ENCODE assay signal across 17 mouse cellular contexts in the genomic region with DNA sequence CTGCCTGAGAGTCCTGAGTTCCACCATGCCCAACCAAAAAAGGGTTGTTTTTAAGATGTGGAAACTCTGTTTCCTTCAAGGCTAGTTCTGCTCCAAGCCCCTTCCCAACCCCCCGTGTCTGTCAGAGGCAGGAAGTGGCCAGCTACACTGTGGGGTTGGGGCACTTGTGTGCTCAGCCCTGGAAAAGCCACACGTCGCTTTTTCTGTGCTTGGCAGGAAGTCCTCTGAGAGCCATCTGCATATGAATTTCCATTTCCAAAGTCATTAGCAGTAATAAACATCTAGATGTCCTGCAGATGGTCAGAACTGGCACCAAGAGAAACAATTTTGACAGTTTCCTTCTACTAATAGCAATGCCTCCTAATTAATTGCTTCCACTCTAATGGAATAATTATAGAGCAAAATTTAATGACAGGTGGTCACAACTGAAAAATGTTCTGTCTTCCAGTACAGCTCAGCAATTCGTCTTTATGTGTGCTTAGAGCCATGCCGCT. TPM values are rescaled to one million over a fixed set of nuclear protein-coding genes. Genes with fewer than 3 reads are reported as not detected.
A peak's percentile ranks its signal among the peaks of the same experiment; 100 is the strongest.
DNase-seq lines count a peak whose midpoint lies in the region; ATAC-seq and TF ChIP-seq lines count a peak whose summit lies in the region.
"Had no signal": no experiment of that assay in that cellular context is flagged by ENCODE, and none has a peak within 500 bp of the region (broad histone marks: within the 10 kb centered on the region; RNA-seq: fewer than 3 reads in every experiment).

No protein-coding gene starts in this region.

- peaks cover 17% of the 10 kb centered on the region for H3K36me3 ChIP-seq in liver, adult 2 months (ENCODE audit: control insufficient read depth, insufficient read depth, low read length)
- H3K36me3 ChIP-seq in lung, postnatal 0 days (ENCODE audit: insufficient read depth, low read length) = peaks cover 15% of the 10 kb centered on the region; the same call in 1 of the 2 replicates

- TF ChIP-seq POLR2A in liver, adult 2 months (IDR thresholded peaks at IDR 0.05; ENCODE audit: extremely low read depth, insufficient read depth, low read length) = no peak

- no peak for TF ChIP-seq EP300 in lung, postnatal 0 days (IDR thresholded peaks at IDR 0.05)

- H3K4me3 ChIP-seq in liver, adult 2 months (ENCODE audit: insufficient read depth, low read depth, low read length) = no peak overlapping the region
- H3K4me3 ChIP-seq in lung, postnatal 0 days (ENCODE audit: low read depth, low read length) = no peak overlapping the region
- H3K4me3 ChIP-seq: heart, embryonic 15.5 days; neural tube, embryonic 13.5 days had no signal

- H3K27ac ChIP-seq in liver, adult 2 months (replicated peaks; ENCODE audit: insufficient read depth, low read depth, low read length) = peak overlapping the region; percentile 95
- H3K27ac ChIP-seq in lung, postnatal 0 days (ENCODE audit: low read length) = no peak overlapping the region
- H3K27ac ChIP-seq: liver, embryonic 14.5 days; neural tube, embryonic 13.5 days had no signal

- 60% methylated on average over 5 of the region's 5 CpGs for WGBS in liver, adult 2 months
- WGBS in lung, postnatal 0 days = 50% methylated on average over 5 of the region's 5 CpGs

- H3K9me3 ChIP-seq in lung, postnatal 0 days (ENCODE audit: low read length) = no peaks in the 10 kb centered on the region
- H3K9me3 ChIP-seq: heart, embryonic 15.5 days; neural tube, embryonic 13.5 days had no signal

- DNase-seq in heart, adult 11 months = peak; percentile 79
- DNase-seq in heart, adult 9 months (ENCODE audit: low spot score in 2 of 2) = no peak
- DNase-seq in cerebellum, adult 9-10 months = peak; percentile 65
- no peak for DNase-seq in liver, adult 2 months (ENCODE audit: extremely low read depth, low read depth, low spot score)
- no peak for DNase-seq in frontal cortex, postnatal 10 days (ENCODE audit: low spot score in 2 of 2)
- no peak for DNase-seq in lung, postnatal 14 days
- DNase-seq in lung, postnatal 0 days (ENCODE audit: low spot score) = no peak
- DNase-seq: adrenal gland, postnatal 36 days; B cell, adult 2 months; kidney, adult 11 months; right cerebral cortex, postnatal 14 days had no signal

- H3K4me1 ChIP-seq in liver, adult 2 months (ENCODE audit: control insufficient read depth, insufficient read depth, low read length) = peaks cover 37% of the 10 kb centered on the region
- no peaks in the 10 kb centered on the region for H3K4me1 ChIP-seq in lung, postnatal 0 days (ENCODE audit: insufficient read depth, low read depth, low read length)
- H3K4me1 ChIP-seq: heart, embryonic 15.5 days had no signal

- no peak for TF ChIP-seq CTCF in liver, adult 2 months (IDR thresholded peaks at IDR 0.05; ENCODE audit: low read depth, low read length)
- no peak for TF ChIP-seq CTCF in lung, postnatal 0 days (IDR thresholded peaks at IDR 0.05)

- H3K9ac ChIP-seq in liver, adult 2 months (ENCODE audit: low read depth, low read length) = peak overlapping the region; percentile 43; the same call in 1 of the 2 replicates
- no peak overlapping the region for H3K9ac ChIP-seq in lung, postnatal 0 days (replicated peaks; ENCODE audit: low read depth)
- H3K9ac ChIP-seq: heart, embryonic 15.5 days; liver, embryonic 14.5 days; neural tube, embryonic 13.5 days had no signal

- ATAC-seq in CD4-positive, CD25-positive, alpha-beta regulatory T cell, adult 4 months = peak; percentile 53
- ATAC-seq in lung, postnatal 0 days = no peak
- ATAC-seq: Patski had no signal

- H3K79me2 ChIP-seq in liver, adult 2 months (ENCODE audit: control insufficient read depth, insufficient read depth, low read length) = peaks cover 3% of the 10 kb centered on the region; the same call in 1 of the 2 replicates

- H3K4me2 ChIP-seq in lung, postnatal 0 days (replicated peaks; ENCODE audit: low read depth, low read length) = no peak overlapping the region
- H3K4me2 ChIP-seq: heart, embryonic 15.5 days; midbrain, embryonic 11.5 days; neural tube, embryonic 13.5 days had no signal

- no peaks in the 10 kb centered on the region for H3K27me3 ChIP-seq in liver, adult 2 months (ENCODE audit: control insufficient read depth, insufficient read depth, low read length)
- H3K27me3 ChIP-seq in lung, postnatal 0 days (replicated peaks; ENCODE audit: insufficient read depth, low read length) = no peaks in the 10 kb centered on the region
- H3K27me3 ChIP-seq: heart, embryonic 15.5 days; neural tube, embryonic 13.5 days; Patski had no signal

RNA-seq across cellular contexts. Expression of gene Fam120b, which starts 35.1 kb away (rescaled TPM):
- polyA plus RNA-seq in CD4-positive, CD25-positive, alpha-beta regulatory T cell, adult 4 months (2017; shearing (Covaris generic)) = 10 to 100 TPM; 33.3 to 55.1 TPM
- total RNA-seq in liver, adult 2 months (2014; rRNA removed) = 13.3 and 13.4 TPM in 2 replicates
- 4.4 and 5.8 TPM in 2 replicates for polyA plus RNA-seq in liver, adult 2 months (2012; rRNA removed)
- polyA plus RNA-seq in lung, postnatal 0 days (2015; fragmentation: Nextera tagmentation; extraction: Ambion mirVana) = 11.2 and 15.2 TPM in 2 replicates

RNA-seq across cellular contexts. Expression of gene Dll1, which starts 54.4 kb away (rescaled TPM):
- polyA plus RNA-seq in CD4-positive, CD25-positive, alpha-beta regulatory T cell, adult 4 months (2017; shearing (Covaris generic)) = under 1 TPM in 1 of 2 experiments, not detected in 1; 0.81 TPM
- total RNA-seq in liver, adult 2 months (2014; rRNA removed) = 4.0 and 4.6 TPM in 2 replicates
- 6.9 and 7.1 TPM in 2 replicates for polyA plus RNA-seq in liver, adult 2 months (2012; rRNA removed)
- 8.2 and 9.4 TPM in 2 replicates for polyA plus RNA-seq in lung, postnatal 0 days (2015; fragmentation: Nextera tagmentation; extraction: Ambion mirVana)

Comparison
In these comparisons a context has a peak if more than half of its experiments do, and no peak if none do; other contexts are left out.
1. DNase-seq: peak in heart, adult 11 months (single experiment) and cerebellum, adult 9-10 months (single experiment); none in heart, adult 9 months (0 of 2), liver, adult 2 months (single experiment), frontal cortex, postnatal 10 days (0 of 2), lung, postnatal 14 days (single experiment) and lung, postnatal 0 days (single experiment).